Mouse (Mus musculus): ENCODE results near the gene Gm16405. TPM values are rescaled to one million over a fixed set of nuclear protein-coding genes. Genes with fewer than 3 reads are reported as not detected.
"Not testable (repeated sequence)": the region's sequence is repeated elsewhere in the genome, so short reads cannot be mapped to it uniquely, and the experiment has no call there.

The Gm16405 gene
- polyA plus RNA-seq (2011; ENCODE audit: insufficient read length, low read depth, missing spikeins), result not detected in 2 replicates

DNA sequence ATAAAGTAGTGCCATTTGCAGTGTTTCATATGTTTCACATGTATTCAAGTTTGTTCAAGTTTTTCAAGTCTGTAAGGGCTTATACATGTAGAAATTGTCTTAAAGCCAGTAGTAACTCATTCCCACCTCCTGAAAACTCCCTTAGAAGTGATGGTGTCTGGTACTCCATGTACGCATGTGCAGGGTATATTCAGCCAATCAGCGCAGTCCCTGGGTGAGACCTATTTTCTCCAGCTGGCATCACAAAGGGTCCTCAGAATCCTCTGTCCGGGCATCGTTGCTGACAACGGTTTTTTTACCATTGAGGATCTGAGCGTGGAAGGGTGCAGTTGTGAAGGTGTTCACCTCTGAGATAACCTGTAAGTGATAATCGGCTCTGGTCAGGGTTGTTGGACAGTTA, at the start of gene Gm16405:
Gene Gm16405, plus strand, starts transcription at position 301 of the 400 bp plus-strand sequence.
- not testable (repeated sequence) for H3K4me1 ChIP-seq (ENCODE audit: control insufficient read depth, insufficient read depth, low read length); H3K27ac ChIP-seq (ENCODE audit: insufficient read depth, low read length); H3K4me3 ChIP-seq (ENCODE audit: insufficient read depth, low read length)

Other genes starting within 250 kb of the Gm16405 start
- not detected in 2 replicates for gene Gm16430, start 91.0 kb downstream of the Gm16405 start, polyA plus RNA-seq (2011; ENCODE audit: insufficient read length, low read depth, missing spikeins)